Mouse (Mus musculus): ENCODE results near the gene Arhgef7. TPM values are rescaled to one million over a fixed set of nuclear protein-coding genes. Genes with fewer than 3 reads are reported as not detected.
A peak's percentile ranks its signal among the peaks of the same experiment; 100 is the strongest.

Arhgef7 gene
- polyA plus RNA-seq, 1 experiment from 2014 or later, result 53.7 TPM

- ChIA-PET CTCF (interaction anchor here (1.0 to 2.0 kb wide), 3 partner anchors 9 kb away, joined by 3 to 7 read pairs (median 3); no protein-coding TSS in a partner anchor), POLR2A (no interaction called here)
- ATAC-seq (no peak), DNase-seq (ENCODE audit: low read depth, low spot score) (no peak)
- TF ChIP-seq CTCF (IDR thresholded peaks at IDR 0.05), result no peak
- H3K27me3 ChIP-seq, result no peaks in the 10 kb centered on the region
- in situ Hi-C loops (cut with MboI; ENCODE audit: low pct_unique_long_range_greater_than_20kb), result loop anchor here (5.0 kb wide), 1 partner anchor 175 kb away; no protein-coding TSS in a partner anchor
Measured at GRCm38 (mm10) chr8:11746850-11747600, 19.5 kb downstream of the Arhgef7 start.

- no peak for TF ChIP-seq CTCF (IDR thresholded peaks at IDR 0.05)
- in situ Hi-C loops (cut with MboI; ENCODE audit: low pct_unique_long_range_greater_than_20kb), result loop anchor here (5.0 kb wide), 1 partner anchor 173 kb away; no protein-coding TSS in a partner anchor
- no peak for ATAC-seq
- H3K27me3 ChIP-seq, result no peaks in the 10 kb centered on the region
- DNase-seq (ENCODE audit: low read depth, low spot score), result no peak
- POLR2A ChIA-PET, result no interaction called here
- CTCF ChIA-PET, result no interaction called here
Measured at GRCm38 (mm10) chr8:11749472-11749871, 22.0 kb downstream of the Arhgef7 start.

GRCm38 (mm10) chr8:11752338-11752737, 24.8 kb downstream of the Arhgef7 start:
- peaks cover 3% of the 10 kb centered on the region for H3K27me3 ChIP-seq
- ChIA-PET CTCF (interaction anchor here (1.5 to 2.0 kb wide), 2 partner anchors 36 to 172 kb away, joined by 4 to 5 read pairs; no protein-coding TSS in a partner anchor), POLR2A (no interaction called here)
- in situ Hi-C loops (cut with MboI; ENCODE audit: low pct_unique_long_range_greater_than_20kb), result no loop called here
- DNase-seq (ENCODE audit: low read depth, low spot score) (no peak), ATAC-seq (no peak)
- TF ChIP-seq CTCF (IDR thresholded peaks at IDR 0.05), result no peak

- in situ Hi-C loops (cut with MboI; ENCODE audit: low pct_unique_long_range_greater_than_20kb), result no loop called here
- ChIA-PET CTCF (interaction anchor here (1.4 to 1.8 kb wide), 4 partner anchors 9 to 171 kb away, joined by 3 to 4 read pairs (median 4); no protein-coding TSS in a partner anchor), POLR2A (no interaction called here)
- ATAC-seq (no peak), DNase-seq (ENCODE audit: low read depth, low spot score) (no peak)
- no peak for TF ChIP-seq CTCF (IDR thresholded peaks at IDR 0.05)
- peaks cover 3% of the 10 kb centered on the region for H3K27me3 ChIP-seq
Measured at GRCm38 (mm10) chr8:11753155-11753941, 25.8 kb downstream of the Arhgef7 start.

GRCm38 (mm10) chr8:11754723-11755122, 27.2 kb downstream of the Arhgef7 start:
- H3K27me3 ChIP-seq, result peaks cover 3% of the 10 kb centered on the region
- no peak for DNase-seq (ENCODE audit: low read depth, low spot score)
- ChIA-PET POLR2A (no interaction called here), CTCF (interaction anchor here (1.7 to 3.2 kb wide), 2 partner anchors 14 to 33 kb away, joined by 4 to 14 read pairs; no protein-coding TSS in a partner anchor)
- ATAC-seq, result no peak
- in situ Hi-C loops (cut with MboI; ENCODE audit: low pct_unique_long_range_greater_than_20kb), result no loop called here
- TF ChIP-seq CTCF (IDR thresholded peaks at IDR 0.05), result no peak

GRCm38 (mm10) chr8:11755873-11756272, 28.4 kb downstream of the Arhgef7 start:
- TF ChIP-seq CTCF (IDR thresholded peaks at IDR 0.05), result peak; percentile 79
- H3K27me3 ChIP-seq, result peaks cover 3% of the 10 kb centered on the region
- ATAC-seq, result no peak
- CTCF ChIA-PET, result interaction anchor here (0.6 to 3.2 kb wide), 12 partner anchors 8 to 168 kb away, joined by 3 to 14 read pairs (median 4); no protein-coding TSS in a partner anchor
- in situ Hi-C loops (cut with MboI; ENCODE audit: low pct_unique_long_range_greater_than_20kb), result no loop called here
- POLR2A ChIA-PET, result interaction anchor here (0.9 to 1.0 kb wide), 2 partner anchors 35 to 36 kb away, joined by 3 to 4 read pairs; no protein-coding TSS in a partner anchor
- DNase-seq (ENCODE audit: low read depth, low spot score), result no peak

- in situ Hi-C loops (cut with MboI; ENCODE audit: low pct_unique_long_range_greater_than_20kb), result no loop called here
- peak; percentile 83 for ATAC-seq
- CTCF ChIA-PET, result interaction anchor here (0.9 to 3.2 kb wide), 5 partner anchors 11 to 128 kb away, joined by 3 to 14 read pairs (median 4); no protein-coding TSS in a partner anchor
Measured at GRCm38 (mm10) chr8:11757568-11758481, 30.3 kb downstream of the Arhgef7 start.

GRCm38 (mm10) chr8:11758482-11759281, 31.2 kb downstream of the Arhgef7 start:
- DNase-seq (ENCODE audit: low read depth, low spot score) (no peak), ATAC-seq (peak; percentile 41)
- in situ Hi-C loops (cut with MboI; ENCODE audit: low pct_unique_long_range_greater_than_20kb), result no loop called here
- CTCF ChIA-PET, result interaction anchor here (1.2 to 2.9 kb wide), 4 partner anchors 11 to 51 kb away, joined by 3 to 13 read pairs (median 4); no protein-coding TSS in a partner anchor
- H3K27me3 ChIP-seq, result peaks cover 3% of the 10 kb centered on the region
- POLR2A ChIA-PET, result no interaction called here
- TF ChIP-seq CTCF (IDR thresholded peaks at IDR 0.05), result no peak

More at GRCm38 (mm10) chr8:11757568-11758481, 30.3 kb downstream of the Arhgef7 start:
- TF ChIP-seq CTCF (IDR thresholded peaks at IDR 0.05), result no peak
- no peak for DNase-seq (ENCODE audit: low read depth, low spot score)
- POLR2A ChIA-PET, result interaction anchor here (0.7 to 1.0 kb wide), 2 partner anchors 165 to 166 kb away, joined by 3 to 4 read pairs; no protein-coding TSS in a partner anchor
- H3K27me3 ChIP-seq, result peaks cover 3% of the 10 kb centered on the region

GRCm38 (mm10) chr8:11761551-11761950, 34.0 kb downstream of the Arhgef7 start:
- no peak for TF ChIP-seq CTCF (IDR thresholded peaks at IDR 0.05)
- in situ Hi-C loops (cut with MboI; ENCODE audit: low pct_unique_long_range_greater_than_20kb), result no loop called here
- ATAC-seq (no peak), DNase-seq (ENCODE audit: low read depth, low spot score) (no peak)
- ChIA-PET POLR2A (no interaction called here), CTCF (no interaction called here)
- H3K27me3 ChIP-seq, result no peaks in the 10 kb centered on the region
